Mouse (Mus musculus): Measurements from ENCODE around the gene Sh3bp5.

- TF ChIP-seq CTCF (IDR thresholded peaks at IDR 0.05; ENCODE audit: borderline replicate concordance, control insufficient read depth, extremely low read depth, insufficient read depth, low read length, poor library complexity) (no peak), POLR2A (IDR thresholded peaks at IDR 0.05; ENCODE audit: control insufficient read depth, extremely low read depth, insufficient read depth, low read length, poor library complexity) (no peak)
These were observed 28.7 kb downstream of the Sh3bp5 start for GRCm38 (mm10) chr14:31407208-31407607.

Measured in thymus, adult 2 months (tissue).